Mouse (Mus musculus) small intestine, adult 2 months (tissue): ENCODE measurements at regions not wholly inside any gene's neighbourhood (a gene's known extent, or its start where the extent isn't known, plus 50 kb on each side); places are given as distances from the start of the nearest gene placed in this dataset.
A peak's percentile ranks its signal among the peaks of the same experiment; 100 is the strongest.

Experiments
- H3K27ac ChIP-seq: fragments of 200-500 bp; 2 replicates; pipeline ENCODE4 v1.5.1; 2012; ENCODE audit warnings: low read depth, low read length, control low read depth, inconsistent platforms; ENCODE audit not compliant: insufficient read depth
- H3K27me3 ChIP-seq: fragments of 200-500 bp; 2 replicates; pipeline ENCODE4 v1.6.1; 2012; ENCODE audit warnings: mild to moderate bottlenecking, moderate library complexity, low read length, inconsistent platforms; ENCODE audit not compliant: control insufficient read depth, insufficient read depth
- H3K36me3 ChIP-seq: fragments of 200-500 bp; 2 replicates; pipeline ENCODE4 v1.6.1; 2012; ENCODE audit warnings: mild to moderate bottlenecking, low read length, control low read depth, inconsistent platforms; ENCODE audit not compliant: control insufficient read depth, insufficient read depth
- H3K4me1 ChIP-seq: fragments of 200-500 bp; 2 replicates; pipeline ENCODE4 v1.6.1; 2012; ENCODE audit warnings: low read length, inconsistent platforms, mixed read lengths; ENCODE audit not compliant: control insufficient read depth, insufficient read depth, insufficient read length
- H3K4me3 ChIP-seq: fragments of 200-500 bp; 2 replicates; pipeline ENCODE4 v1.5.1; 2012; ENCODE audit warnings: low read depth, mild to moderate bottlenecking, control low read depth, inconsistent platforms, low read length, moderate library complexity
- CTCF ChIP-seq: fragments of 200-500 bp; IDR thresholded peaks from 2 replicates; pipeline ENCODE4 v1.5.1; 2012; ENCODE audit warnings: low read depth, mild to moderate bottlenecking, control low read depth, inconsistent platforms, low read length, moderate library complexity, mixed read lengths; ENCODE audit not compliant: insufficient replicate concordance, insufficient read length; ENCODE audit errors: extremely low read depth
- POLR2A ChIP-seq: fragments of 200-500 bp; IDR thresholded peaks from 2 replicates; pipeline ENCODE4 v1.6.1; 2012; ENCODE audit warnings: low read depth, mild to moderate bottlenecking, control low read depth, inconsistent platforms, low read length, moderate library complexity
- WGBS: fragments of 180-500 bp; shearing (Covaris S2); methylation state at CpG from one replicate; pipeline ENCODE4 v1.1.7; 2018; 5-methylcytosine and 5-hydroxymethylcytosine counted together

DNA sequence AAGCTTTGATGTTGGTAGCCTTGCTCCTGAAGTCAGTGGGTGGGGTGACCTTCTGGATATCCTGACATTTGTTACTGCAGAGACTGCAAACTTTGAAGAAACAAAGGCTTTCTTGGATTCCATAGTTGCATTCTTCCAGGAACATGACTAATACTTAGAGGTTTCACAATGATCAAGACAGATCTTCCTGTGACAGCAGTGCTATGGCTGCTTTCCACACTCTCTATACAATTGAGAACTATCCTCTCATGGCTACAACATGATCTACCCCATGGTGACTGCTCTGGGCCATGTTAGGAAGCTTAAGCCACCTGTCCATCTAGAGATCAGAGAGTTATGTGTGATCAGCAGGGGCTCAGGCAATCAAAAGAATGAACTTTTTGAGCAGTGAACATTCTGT is 172.8 kb upstream of the Rap2b start:
- no peak overlapping the region for H3K4me3 ChIP-seq
- no peak overlapping the region for H3K27ac ChIP-seq
- no peak for TF ChIP-seq CTCF
- TF ChIP-seq POLR2A, result no peak
- no peaks in the 10 kb centered on the region for H3K36me3 ChIP-seq
- H3K4me1 ChIP-seq, result no peaks in the 10 kb centered on the region
- H3K27me3 ChIP-seq, result no peaks in the 10 kb centered on the region

DNA sequence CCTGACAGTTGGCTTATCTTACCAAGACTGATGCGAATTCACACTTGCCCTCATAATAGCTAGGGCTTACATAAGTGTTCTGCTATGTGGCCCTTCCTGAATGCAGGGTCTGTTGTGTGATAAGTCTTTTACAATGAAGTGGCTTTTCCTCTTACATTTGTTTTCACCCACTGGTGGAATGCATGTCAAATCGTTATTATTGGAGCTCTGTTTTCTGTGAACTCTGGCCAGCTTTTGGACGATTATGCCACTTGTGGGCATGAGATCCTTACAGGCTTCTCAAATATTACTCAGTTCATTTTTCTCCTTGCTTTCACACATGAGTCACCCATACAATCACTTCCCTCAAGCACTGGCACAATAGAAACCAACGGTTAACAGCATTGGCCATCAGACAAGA is 144.9 kb upstream of the Rap2b start:
- no peaks in the 10 kb centered on the region for H3K4me1 ChIP-seq
- TF ChIP-seq POLR2A, result no peak
- H3K27me3 ChIP-seq, result no peaks in the 10 kb centered on the region
- no peak overlapping the region for H3K27ac ChIP-seq
- no peaks in the 10 kb centered on the region for H3K36me3 ChIP-seq
- no peak overlapping the region for H3K4me3 ChIP-seq
- WGBS, result 67% methylated on average over 4 of the region's 4 CpGs

DNA sequence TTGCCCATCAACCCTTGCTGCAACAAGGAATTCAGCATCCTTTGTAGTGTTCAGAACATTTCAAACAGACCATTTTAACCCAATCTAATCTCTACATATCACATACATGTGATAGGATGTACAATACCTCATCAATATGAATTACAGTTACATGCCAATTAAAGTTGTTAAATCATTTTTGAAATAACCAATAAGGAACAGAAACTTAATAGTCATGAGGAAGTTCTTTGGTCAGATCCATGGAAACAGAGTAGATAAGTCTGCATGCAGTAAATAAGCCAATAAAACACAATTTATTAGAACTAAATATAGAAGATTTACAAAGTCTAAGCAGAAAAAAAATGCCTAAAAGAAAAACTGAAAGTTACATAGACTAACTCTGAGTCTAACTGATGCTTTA is 136.9 kb upstream of the Rap2b start:
- TF ChIP-seq CTCF, result no peak
- TF ChIP-seq POLR2A, result no peak
- H3K4me3 ChIP-seq, result no peak overlapping the region
- H3K36me3 ChIP-seq, result no peaks in the 10 kb centered on the region

DNA sequence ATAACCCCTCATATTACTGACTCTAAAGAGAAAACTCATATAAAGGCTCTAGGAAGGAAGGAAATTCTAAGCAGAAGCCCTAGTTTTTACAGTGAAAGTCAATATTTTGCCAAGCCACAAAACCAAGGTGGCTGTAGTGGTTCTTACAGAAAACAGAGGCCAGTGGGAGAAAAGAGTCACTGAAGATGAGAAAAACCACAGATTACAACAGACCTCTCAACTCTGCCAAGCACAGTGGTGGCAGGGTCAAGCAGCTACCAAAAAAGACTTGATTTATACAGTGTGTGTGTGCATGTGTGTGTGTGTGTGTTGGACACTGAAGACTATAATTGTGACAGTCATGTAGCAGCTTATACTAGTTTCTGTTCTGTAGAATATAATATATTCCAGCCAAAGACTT is 136.4 kb upstream of the Rap2b start:
- H3K4me1 ChIP-seq, result no peaks in the 10 kb centered on the region
- no peak overlapping the region for H3K27ac ChIP-seq
- TF ChIP-seq POLR2A, result no peak
- no peak for TF ChIP-seq CTCF
- no peaks in the 10 kb centered on the region for H3K27me3 ChIP-seq
- H3K4me3 ChIP-seq, result no peak overlapping the region
- H3K36me3 ChIP-seq, result no peaks in the 10 kb centered on the region

More for the DNA sequence above, 136.9 kb upstream of the Rap2b start:
- H3K27ac ChIP-seq, result no peak overlapping the region
- no peaks in the 10 kb centered on the region for H3K4me1 ChIP-seq
- H3K27me3 ChIP-seq, result no peaks in the 10 kb centered on the region

DNA sequence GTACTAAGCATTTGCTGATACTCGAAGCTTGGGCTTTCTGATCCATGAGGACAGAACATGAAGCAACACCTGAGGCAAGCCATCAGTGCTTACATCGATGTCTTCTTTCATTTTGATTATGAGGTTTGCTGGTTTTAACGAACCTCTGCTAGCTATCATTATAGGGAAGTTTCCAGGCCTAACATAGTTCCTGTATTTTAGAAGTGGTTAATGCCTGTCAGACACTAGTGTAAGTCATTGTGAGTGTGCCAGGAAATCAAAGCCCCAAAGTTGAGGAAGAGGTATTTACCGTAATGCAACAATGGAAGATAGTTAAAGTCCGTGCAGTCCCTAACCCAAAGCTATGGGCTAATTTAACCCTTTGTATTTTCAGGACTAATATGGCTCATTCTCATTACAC is 120.1 kb upstream of the Rap2b start:
- Histone ChIP-seq H3K36me3 (no peaks in the 10 kb centered on the region), H3K4me3 (no peak overlapping the region), H3K27me3 (no peaks in the 10 kb centered on the region), H3K27ac (no peak overlapping the region), H3K4me1 (no peaks in the 10 kb centered on the region)
- TF ChIP-seq CTCF, result no peak
- TF ChIP-seq POLR2A, result no peak
- 65% methylated on average over 5 of the region's 5 CpGs for WGBS

DNA sequence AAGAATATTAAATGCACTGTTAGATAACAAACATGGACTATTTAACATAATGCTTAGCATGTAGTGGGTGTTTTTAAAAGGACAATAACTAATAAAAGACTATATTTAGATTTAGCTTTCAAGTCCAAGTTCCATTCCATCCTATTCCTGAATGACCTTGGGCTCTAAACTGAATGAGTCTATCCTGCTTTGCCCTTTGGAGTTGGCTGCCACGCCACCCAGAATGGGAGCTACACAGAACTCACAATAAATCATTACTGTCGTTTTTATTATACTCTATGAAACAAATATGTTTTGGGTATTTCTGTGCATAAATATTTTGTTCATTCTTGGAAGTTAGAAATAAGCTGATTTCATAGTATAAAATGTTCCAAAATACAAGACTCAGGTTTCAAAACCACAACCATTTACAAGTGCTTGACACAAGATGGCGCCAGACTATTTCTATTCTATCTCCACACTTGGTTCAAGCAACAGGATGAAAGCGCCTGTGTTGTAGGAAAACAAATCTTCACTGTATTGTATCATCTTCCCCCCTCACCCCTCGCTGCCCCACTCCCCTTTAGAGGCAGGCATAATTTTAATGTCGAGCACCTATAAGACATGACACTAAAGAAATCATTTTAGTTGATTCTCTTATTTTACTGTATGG is 117.4 kb upstream of the Rap2b start:
- TF ChIP-seq POLR2A (no peak), CTCF (0 out of 2 replicates have a peak, but pooled peaks have one; percentile 10)
- Histone ChIP-seq H3K36me3 (no peaks in the 10 kb centered on the region), H3K27ac (no peak overlapping the region), H3K4me1 (no peaks in the 10 kb centered on the region), H3K27me3 (no peaks in the 10 kb centered on the region), H3K4me3 (no peak overlapping the region)
- 18% methylated on average over 6 of the region's 6 CpGs for WGBS

DNA sequence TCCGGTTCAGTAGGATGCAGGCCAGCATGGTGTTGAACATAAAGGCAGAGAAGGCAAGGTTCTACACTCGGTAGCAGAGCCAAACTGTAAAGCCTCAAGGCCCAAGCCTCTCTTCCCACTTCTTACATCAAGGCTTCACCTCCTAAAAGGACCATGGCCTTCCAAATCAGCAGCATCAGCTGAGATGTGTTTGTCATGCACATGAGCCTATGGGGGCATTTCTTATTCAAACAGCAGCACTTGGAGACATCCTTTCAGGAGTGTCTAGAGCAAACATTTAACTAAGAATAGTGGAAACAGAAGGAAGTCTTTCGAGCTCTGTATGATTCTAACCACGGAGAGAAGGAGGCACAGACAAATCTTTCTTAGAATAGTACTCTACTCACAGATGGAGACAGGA is 115.0 kb upstream of the Rap2b start:
- Histone ChIP-seq H3K36me3 (no peaks in the 10 kb centered on the region), H3K4me3 (no peak overlapping the region), H3K27me3 (no peaks in the 10 kb centered on the region), H3K27ac (no peak overlapping the region), H3K4me1 (no peaks in the 10 kb centered on the region)
- WGBS, result 58% methylated on average over 4 of the region's 4 CpGs
- TF ChIP-seq POLR2A, result no peak
- TF ChIP-seq CTCF, result no peak

DNA sequence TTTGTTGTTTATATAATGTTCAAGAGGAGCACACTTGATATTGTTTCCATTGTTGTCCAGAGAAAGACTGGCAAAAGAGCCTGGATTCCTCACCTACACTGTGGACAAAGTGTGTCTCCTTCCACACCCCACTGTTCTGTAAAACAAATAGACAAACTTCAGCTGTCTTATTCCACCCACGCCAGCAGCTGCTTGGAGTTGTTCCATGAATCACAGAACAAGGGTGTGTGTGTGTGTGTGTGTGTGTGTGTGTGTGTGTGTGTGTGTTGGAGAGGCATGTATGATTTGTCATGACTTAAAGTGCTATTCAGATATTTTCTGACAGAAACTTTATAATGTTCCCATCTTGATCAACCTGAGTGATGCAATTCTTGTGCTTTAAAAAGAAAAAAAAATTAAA is 114.1 kb upstream of the Rap2b start:
- H3K36me3 ChIP-seq, result no peaks in the 10 kb centered on the region
- no peak overlapping the region for H3K27ac ChIP-seq
- no peaks in the 10 kb centered on the region for H3K4me1 ChIP-seq
- no peaks in the 10 kb centered on the region for H3K27me3 ChIP-seq
- no peak overlapping the region for H3K4me3 ChIP-seq
- WGBS, result 11% methylated on average over 1 of the region's 1 CpGs
- no peak for TF ChIP-seq CTCF
- TF ChIP-seq POLR2A, result no peak
